Mouse (Mus musculus) intestine, embryonic 14.5 days (tissue): ENCODE measurements around the gene Fgf18. TPM values are rescaled to one million over a fixed set of nuclear protein-coding genes. Genes with fewer than 3 reads are reported as not detected.
A peak's percentile ranks its signal among the peaks of the same experiment; 100 is the strongest.

ENCODE experiments used
- ATAC-seq: fragments of 200-750 bp; cut with Nextera tagmentation; replicated peaks from 2 replicates; pipeline ENCODE4 v1.8.0; 2017; ENCODE audit warnings: low read depth, moderate number of reproducible peaks, moderate TSS enrichment, moderate library complexity; ENCODE audit not compliant: low FRiP score, low TSS enrichment
- DNase-seq: peaks from one replicate; pipeline ENCODE4 v3.0.0-alpha.2; 2018; ENCODE audit warnings: low spot score
- H3K27ac ChIP-seq: fragments of 300-500 bp; sonication (generic); 2 replicates; pipeline ENCODE4 v1.5.1; 2014; ENCODE audit warnings: low read depth, mild to moderate bottlenecking, control low read depth
- H3K27me3 ChIP-seq: fragments of 300-500 bp; sonication (generic); replicated peaks from 2 replicates; pipeline ENCODE4 v1.6.1; 2014; ENCODE audit warnings: low read length, control low read depth; ENCODE audit not compliant: control insufficient read depth, insufficient read depth
- H3K36me3 ChIP-seq: fragments of 300-500 bp; sonication (generic); 2 replicates; pipeline ENCODE4 v1.6.1; 2014; ENCODE audit warnings: low read length, control low read depth; ENCODE audit not compliant: control insufficient read depth, insufficient read depth
- H3K4me1 ChIP-seq: fragments of 300-500 bp; sonication (generic); replicated peaks from 2 replicates; pipeline ENCODE4 v1.6.1; 2014; ENCODE audit warnings: low read length, control low read depth, mixed read lengths; ENCODE audit not compliant: control insufficient read depth, insufficient read depth
- H3K4me2 ChIP-seq: fragments of 300-500 bp; sonication (generic); 2 replicates; pipeline ENCODE4 v1.6.1; 2014; ENCODE audit warnings: low read length
- H3K4me3 ChIP-seq: fragments of 300-500 bp; sonication (generic); 2 replicates; pipeline ENCODE4 v1.5.1; 2014; ENCODE audit warnings: low read depth, low read length, control low read depth, mixed read lengths
- H3K9ac ChIP-seq: fragments of 300-500 bp; sonication (generic); 2 replicates; pipeline ENCODE4 v1.6.1; 2014; ENCODE audit warnings: mild to moderate bottlenecking, low read length
- H3K9me3 ChIP-seq: fragments of 300-500 bp; sonication (generic); 2 replicates; pipeline ENCODE4 v1.6.1; 2016; ENCODE audit warnings: low read length, control low read depth; ENCODE audit not compliant: control insufficient read depth
- WGBS: fragments of 180-500 bp; shearing (Covaris S2); extraction: QIAGEN DNeasy Blood & Tissue Kit; methylation state at CpG from one replicate; pipeline ENCODE4 v1.1.7; 2014; 5-methylcytosine and 5-hydroxymethylcytosine counted together
- polyA plus RNA-seq: library from polyadenylated mRNA; unstranded; fragments of >200 nt; fragmentation: Nextera tagmentation; extraction: Ambion mirVana; gene quantifications from 2 replicates; pipeline ENCODE4 v1.2.1, GENCODE M21; 2014

The Fgf18 gene
- polyA plus RNA-seq, 1 experiment from 2014 or later: 2.1 TPM

DNA sequence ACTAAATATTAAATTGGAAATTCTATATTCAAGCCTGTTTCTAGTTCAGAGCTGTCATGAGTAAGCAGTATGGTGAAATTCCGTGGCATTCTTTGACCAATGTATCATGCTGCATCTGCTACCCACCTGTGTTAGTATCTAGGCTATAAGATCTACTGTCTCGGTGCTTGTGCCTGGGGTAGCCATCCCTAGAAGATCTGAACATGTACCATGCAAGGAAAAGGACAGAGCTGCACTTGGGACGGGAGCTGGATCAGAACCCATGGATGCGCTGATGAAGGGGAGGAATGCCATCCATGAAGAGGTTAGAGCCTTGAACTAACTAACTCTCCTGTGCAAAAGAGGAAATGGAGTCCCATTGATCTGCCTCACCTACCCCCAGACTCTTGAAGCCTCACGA, 8.5 kb downstream of the Fgf18 start:
- Histone ChIP-seq H3K9ac (no peak overlapping the region), H3K4me1 (no peaks in the 10 kb centered on the region), H3K9me3 (no peaks in the 10 kb centered on the region), H3K36me3 (no peaks in the 10 kb centered on the region), H3K4me2 (no peak overlapping the region), H3K27me3 (no peaks in the 10 kb centered on the region; the same call in 1 of the 2 replicates), H3K27ac (no peak overlapping the region), H3K4me3 (no peak overlapping the region)
- no peak for ATAC-seq
- DNase-seq: no peak
- WGBS: 86% methylated on average over 5 of the region's 5 CpGs

DNA sequence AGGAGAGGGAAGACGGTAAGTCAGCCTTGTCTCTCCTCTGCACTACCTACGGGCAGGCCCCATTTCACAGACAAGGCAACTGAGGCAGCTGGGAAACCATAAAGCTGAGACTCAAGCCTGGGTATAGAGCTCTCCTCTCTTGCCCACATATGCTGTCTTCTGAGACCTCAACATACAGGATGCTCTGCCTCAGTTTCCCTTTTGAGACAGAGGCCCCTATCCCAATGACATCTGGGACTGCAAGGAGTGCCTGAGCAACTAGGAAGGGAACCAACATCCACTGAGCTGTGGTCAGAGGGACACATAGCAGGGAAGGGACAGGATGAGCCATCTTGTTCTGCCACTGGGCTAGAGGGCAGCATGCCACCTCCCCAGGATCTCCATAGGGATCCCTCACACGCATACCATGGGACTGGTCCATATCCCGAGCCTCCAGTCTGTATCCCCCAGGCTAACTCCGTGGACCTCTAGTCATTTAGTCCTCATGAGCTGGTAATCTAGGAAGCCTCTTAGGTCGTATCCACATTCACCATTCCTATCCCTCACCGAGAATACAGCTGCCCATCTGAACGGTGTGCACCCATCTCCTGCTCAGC, 12.7 kb downstream of the Fgf18 start:
- Histone ChIP-seq H3K4me2 (no peak overlapping the region), H3K9me3 (no peaks in the 10 kb centered on the region), H3K27me3 (no peaks in the 10 kb centered on the region), H3K27ac (no peak overlapping the region), H3K36me3 (no peaks in the 10 kb centered on the region), H3K9ac (no peak overlapping the region), H3K4me3 (no peak overlapping the region), H3K4me1 (no peaks in the 10 kb centered on the region)
- 79% methylated on average over 8 of the region's 8 CpGs for WGBS
- ATAC-seq (no peak), DNase-seq (no peak)

DNA sequence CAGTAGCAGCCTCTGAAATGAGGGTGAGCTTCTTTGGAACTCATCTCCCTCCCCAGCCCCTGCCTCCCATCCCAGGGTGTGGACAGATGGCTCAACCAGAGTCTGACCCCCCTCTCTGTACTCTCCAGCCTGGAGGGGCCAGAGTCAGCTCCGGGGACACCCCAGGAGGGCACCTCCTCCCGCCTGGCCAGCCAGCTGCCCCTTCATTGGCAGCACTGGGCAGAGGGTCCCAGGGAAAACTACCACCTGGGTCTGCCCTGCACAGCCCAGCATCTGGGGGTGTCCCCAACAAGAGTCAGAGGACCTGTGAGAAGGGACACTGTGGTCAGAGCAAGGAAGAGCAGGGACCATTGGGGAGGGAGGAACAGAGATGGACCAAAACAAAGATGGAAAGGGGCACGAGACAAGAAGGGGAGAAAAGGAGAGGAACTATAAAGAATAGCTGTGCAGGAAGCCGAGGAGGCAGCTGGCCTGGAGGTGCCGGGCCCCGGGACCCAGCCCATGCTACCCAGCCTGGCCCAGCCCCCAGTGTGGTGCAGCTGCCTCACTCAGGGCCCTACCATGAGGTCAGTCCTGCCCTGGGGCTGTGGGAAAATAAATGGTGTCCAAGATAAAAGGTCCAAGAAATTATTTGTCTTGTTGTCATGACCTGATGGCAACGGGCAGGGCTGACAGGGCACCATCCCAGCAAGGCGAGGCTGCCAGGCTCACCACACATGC, 14.4 kb downstream of the Fgf18 start:
- Histone ChIP-seq H3K4me3 (no peak overlapping the region), H3K9ac (no peak overlapping the region), H3K4me2 (no peak overlapping the region), H3K9me3 (no peaks in the 10 kb centered on the region), H3K36me3 (no peaks in the 10 kb centered on the region), H3K4me1 (no peaks in the 10 kb centered on the region), H3K27me3 (no peaks in the 10 kb centered on the region), H3K27ac (no peak overlapping the region)
- no peak for ATAC-seq
- no peak for DNase-seq
- 70% methylated on average over 8 of the region's 8 CpGs for WGBS

DNA sequence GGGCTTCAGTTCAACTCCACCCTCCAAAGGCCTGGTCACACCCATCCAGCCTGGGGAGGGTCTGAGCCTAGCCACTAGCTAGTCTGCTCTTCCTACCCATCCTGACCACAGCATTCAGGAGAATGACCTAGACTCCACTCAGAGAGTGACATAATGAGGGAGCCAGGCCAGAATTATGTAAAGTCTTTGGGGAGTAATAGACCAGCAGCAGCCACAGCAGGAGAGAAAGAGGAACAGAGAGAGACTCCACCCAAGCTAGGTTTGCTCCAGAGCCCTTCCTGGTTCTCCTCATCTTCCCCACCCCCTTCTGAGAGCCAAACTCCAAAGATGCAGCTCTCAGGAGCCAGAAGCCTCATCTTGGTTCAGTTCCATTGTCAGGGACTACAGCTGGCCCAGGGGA, 20.1 kb downstream of the Fgf18 start:
- Histone ChIP-seq H3K9me3 (no peaks in the 10 kb centered on the region), H3K27me3 (0 out of 2 replicates have a peak, but pooled peaks cover 1% of the 10 kb centered on the region), H3K36me3 (no peaks in the 10 kb centered on the region), H3K27ac (no peak overlapping the region), H3K9ac (no peak overlapping the region), H3K4me3 (no peak overlapping the region), H3K4me1 (no peaks in the 10 kb centered on the region), H3K4me2 (no peak overlapping the region)
- ATAC-seq: no peak
- no peak for DNase-seq

DNA sequence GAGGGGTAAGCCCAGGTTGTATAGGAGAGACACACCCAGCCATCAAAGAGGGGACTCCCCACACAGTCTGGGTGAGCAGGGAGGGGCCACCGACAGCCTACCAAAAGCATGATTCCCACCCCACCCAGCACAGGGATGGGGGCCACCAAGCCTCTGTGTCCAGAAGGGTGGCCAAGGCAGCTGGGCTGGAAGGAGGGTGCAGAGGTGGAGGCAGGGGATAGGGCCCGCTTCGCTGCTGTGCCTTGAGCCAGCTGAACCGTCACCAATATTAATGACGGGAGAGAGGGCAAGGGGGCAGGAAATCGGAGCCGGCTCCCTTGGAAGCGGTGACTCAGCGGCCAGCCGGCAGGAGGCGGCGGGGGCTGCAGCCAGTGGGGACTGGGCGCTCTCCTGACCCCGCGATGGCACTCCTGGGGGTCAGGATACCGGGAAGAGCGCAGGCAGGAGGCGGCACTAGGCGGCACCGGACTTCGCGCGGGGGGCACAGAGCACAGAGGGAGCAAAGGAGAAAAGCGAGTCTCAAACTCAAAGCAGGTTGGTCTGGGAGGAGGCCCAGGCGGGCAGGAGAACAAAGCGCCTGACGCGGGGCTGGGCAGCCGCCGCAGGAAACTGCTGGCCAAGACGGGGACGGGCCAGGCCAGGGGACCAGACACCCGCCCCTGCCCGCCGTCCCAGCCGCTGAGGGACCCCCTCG, 24.5 kb downstream of the Fgf18 start:
- Histone ChIP-seq H3K4me1 (no peaks in the 10 kb centered on the region), H3K9ac (peak overlapping the region; percentile 33), H3K36me3 (no peaks in the 10 kb centered on the region), H3K4me3 (peak overlapping the region; percentile 25), H3K27me3 (0 out of 2 replicates have a peak, but pooled peaks cover 2% of the 10 kb centered on the region), H3K4me2 (peak overlapping the region; percentile 57), H3K9me3 (no peaks in the 10 kb centered on the region), H3K27ac (no peak overlapping the region)
- DNase-seq (peak; percentile 70), ATAC-seq (peak; percentile 61; the same call in 1 of the 2 replicates)
- WGBS: 3% methylated on average over 35 of the region's 37 CpGs

DNA sequence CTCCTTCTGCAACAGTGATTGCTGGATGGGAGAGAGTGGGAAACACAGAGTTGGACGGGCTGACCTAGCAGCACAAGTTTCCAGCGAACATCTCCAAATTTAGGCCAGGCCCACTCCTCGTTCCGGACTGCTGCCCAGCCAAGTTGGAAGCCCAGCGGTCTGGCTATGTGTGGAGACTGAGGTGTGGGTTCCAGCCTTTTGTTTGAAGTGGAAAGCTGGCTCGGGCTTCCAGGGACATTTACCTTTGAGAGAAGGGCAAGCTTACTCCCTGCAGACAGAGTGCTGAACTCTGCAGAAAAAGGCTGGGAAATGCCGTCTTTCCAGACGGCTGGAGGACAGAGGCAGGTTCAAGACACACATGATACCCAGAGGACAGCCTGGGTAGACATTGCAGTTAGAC, 27.6 kb downstream of the Fgf18 start:
- H3K36me3 ChIP-seq: no peaks in the 10 kb centered on the region
- H3K9me3 ChIP-seq: no peaks in the 10 kb centered on the region
- H3K9ac ChIP-seq: no peak overlapping the region
- H3K27me3 ChIP-seq: 0 out of 2 replicates have a peak, but pooled peaks cover 2% of the 10 kb centered on the region
- ATAC-seq (no peak), DNase-seq (no peak)
- H3K27ac ChIP-seq: no peak overlapping the region
- 75% methylated on average over 8 of the region's 8 CpGs for WGBS
- no peak overlapping the region for H3K4me2 ChIP-seq
- H3K4me3 ChIP-seq: no peak overlapping the region
- no peaks in the 10 kb centered on the region for H3K4me1 ChIP-seq

DNA sequence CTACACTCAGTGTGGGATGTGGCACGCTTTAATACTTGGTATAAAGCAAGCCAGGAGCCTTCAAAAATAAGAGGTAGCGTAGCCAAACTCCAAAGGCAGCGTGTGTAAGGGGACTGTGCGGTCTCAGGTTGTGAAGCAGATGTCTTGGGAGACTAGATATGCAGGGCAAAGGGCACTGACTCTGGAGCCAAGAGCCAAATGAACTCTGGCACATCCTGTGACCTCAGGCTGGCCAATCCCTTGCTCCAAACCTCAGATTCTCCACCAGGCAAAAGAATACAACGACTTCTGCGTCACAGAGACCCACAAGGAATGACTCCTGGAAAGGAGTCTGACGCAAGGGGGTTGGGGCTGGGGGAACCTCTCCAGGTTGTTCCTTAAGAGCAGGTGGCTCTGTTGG, 28.1 kb downstream of the Fgf18 start:
- H3K4me2 ChIP-seq: no peak overlapping the region
- DNase-seq (no peak), ATAC-seq (no peak)
- 72% methylated on average over 7 of the region's 7 CpGs for WGBS
- no peak overlapping the region for H3K9ac ChIP-seq
- H3K9me3 ChIP-seq: no peaks in the 10 kb centered on the region
- no peaks in the 10 kb centered on the region for H3K36me3 ChIP-seq
- H3K4me1 ChIP-seq: no peaks in the 10 kb centered on the region
- no peak overlapping the region for H3K27ac ChIP-seq
- 0 out of 2 replicates have a peak, but pooled peaks cover 2% of the 10 kb centered on the region for H3K27me3 ChIP-seq
- no peak overlapping the region for H3K4me3 ChIP-seq

DNA sequence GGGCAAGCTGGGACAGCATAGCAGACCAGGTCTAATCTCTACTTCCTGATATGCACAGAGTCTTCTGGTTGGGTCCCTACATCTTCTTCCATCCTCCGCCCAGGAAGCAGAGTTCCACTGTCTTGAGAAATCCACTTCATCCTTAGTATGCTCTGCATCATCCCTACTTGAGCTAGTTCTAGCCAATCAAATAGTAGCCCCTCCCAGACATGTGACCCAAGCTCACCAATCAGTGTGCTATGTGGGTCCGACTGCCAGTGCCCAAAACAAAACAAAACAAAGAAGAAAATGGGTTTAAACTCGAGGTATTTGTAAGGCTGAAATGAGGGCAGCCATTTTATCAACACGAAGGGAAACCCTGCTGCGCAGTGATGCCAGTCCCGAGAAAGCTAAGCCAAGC, 28.7 kb downstream of the Fgf18 start:
- H3K4me3 ChIP-seq: no peak overlapping the region
- no peak overlapping the region for H3K9ac ChIP-seq
- no peaks in the 10 kb centered on the region for H3K36me3 ChIP-seq
- ATAC-seq (no peak), DNase-seq (no peak)
- no peak overlapping the region for H3K4me2 ChIP-seq
- no peaks in the 10 kb centered on the region for H3K4me1 ChIP-seq
- no peaks in the 10 kb centered on the region for H3K9me3 ChIP-seq
- H3K27me3 ChIP-seq: 0 out of 2 replicates have a peak, but pooled peaks cover 2% of the 10 kb centered on the region
- no peak overlapping the region for H3K27ac ChIP-seq
- 72% methylated on average over 6 of the region's 6 CpGs for WGBS
